In genomic region chr16:94979499-94979898, GRCm38 (mm10) we compare ENCODE assay signal across 22 mouse cellular contexts. TPM values are rescaled to one million over a fixed set of nuclear protein-coding genes. Genes with fewer than 3 reads are reported as not detected.
A peak's percentile ranks its signal among the peaks of the same experiment; 100 is the strongest.
DNase-seq lines count a peak whose midpoint lies in the region; ATAC-seq and TF ChIP-seq lines count a peak whose summit lies in the region.
"Had no signal": no experiment of that assay in that cellular context is flagged by ENCODE, and none has a peak within 500 bp of the region (broad histone marks: within the 10 kb centered on the region; RNA-seq: fewer than 3 reads in every experiment).

No protein-coding gene starts in this region.

- H3K27me3 ChIP-seq in kidney, embryonic 15.5 days = no peaks in the 10 kb centered on the region
- H3K27me3 ChIP-seq: lung, embryonic 15.5 days; stomach, embryonic 15.5 days had no signal

- H3K9ac ChIP-seq in kidney, embryonic 15.5 days = no peak overlapping the region
- H3K9ac ChIP-seq: lung, embryonic 15.5 days; stomach, embryonic 15.5 days had no signal

- no peaks in the 10 kb centered on the region for H3K36me3 ChIP-seq in kidney, embryonic 15.5 days
- H3K36me3 ChIP-seq: G1E; heart, embryonic 10.5 days; lung, embryonic 15.5 days; stomach, embryonic 15.5 days had no signal

- H3K4me2 ChIP-seq in kidney, embryonic 15.5 days = no peak overlapping the region
- H3K4me2 ChIP-seq: lung, embryonic 15.5 days; stomach, embryonic 15.5 days had no signal

- no peak for DNase-seq in layer of hippocampus, adult 2 months (ENCODE audit: low spot score in 2 of 2)
- no peak for DNase-seq in layer of hippocampus, adult 9-11 months
- DNase-seq in cerebellum, postnatal 14 days = peak; percentile 76 to 82
- peak; percentile 91 for DNase-seq in retina, postnatal 1 day
- no peak for DNase-seq in c-Kit-positive CD71-positive TER-119-positive erythroid progenitor cells, embryonic 14.5 days (ENCODE audit: low spot score)
- DNase-seq: adrenal gland, adult 2 months; embryo, embryonic 11 days; gastrocnemius, postnatal 10 days; thymus, postnatal 25 days had no signal

- H3K27ac ChIP-seq in layer of hippocampus, adult 2 months = peak overlapping the region; percentile 39; the same call in 1 of the 2 replicates
- H3K27ac ChIP-seq in kidney, embryonic 15.5 days = no peak overlapping the region
- H3K27ac ChIP-seq: heart, embryonic 10.5 days; lung, embryonic 15.5 days; stomach, embryonic 15.5 days had no signal

- no peaks in the 10 kb centered on the region for H3K9me3 ChIP-seq in kidney, embryonic 15.5 days (replicated peaks)
- H3K9me3 ChIP-seq: heart, embryonic 10.5 days; lung, embryonic 15.5 days; stomach, embryonic 15.5 days had no signal

- no peak for TF ChIP-seq CTCF in layer of hippocampus, adult 2 months (conservative IDR thresholded peaks at IDR 0.05)

- ATAC-seq in kidney, embryonic 15.5 days (replicated peaks; ENCODE audit: low FRiP score) = 0 out of 2 replicates have a peak, but pooled peaks have one; percentile 9
- no peak for ATAC-seq in erythroblast, adult 5-6 weeks (replicated peaks; ENCODE audit: low FRiP score, poor library complexity, severe bottlenecking)
- ATAC-seq in monocyte, adult 5-6 weeks (replicated peaks; ENCODE audit: insufficient number of reproducible peaks, low FRiP score, low TSS enrichment, poor library complexity, severe bottlenecking) = no peak
- ATAC-seq: inflammation-experienced regulatory T-cells, adult 6 months; midbrain, embryonic 16.5 days had no signal

- 54% methylated on average over 9 of the region's 9 CpGs for WGBS in kidney, embryonic 15.5 days

- H3K4me1 ChIP-seq in kidney, embryonic 15.5 days = peaks cover 6% of the 10 kb centered on the region; the same call in 1 of the 2 replicates
- H3K4me1 ChIP-seq: heart, embryonic 10.5 days; lung, embryonic 15.5 days; stomach, embryonic 15.5 days had no signal

- H3K4me3 ChIP-seq in layer of hippocampus, adult 2 months = no peak overlapping the region
- H3K4me3 ChIP-seq in kidney, embryonic 15.5 days (replicated peaks) = no peak overlapping the region
- H3K4me3 ChIP-seq: heart, embryonic 10.5 days; lung, embryonic 15.5 days; stomach, embryonic 15.5 days had no signal

RNA-seq across cellular contexts. Expression of gene Kcnj6, which starts 18.0 kb away (rescaled TPM):
- total RNA-seq in layer of hippocampus, adult 2 months (2021) = 100 to 1,000 TPM; 128 to 133 TPM
- polyA plus RNA-seq in kidney, embryonic 15.5 days (2015; fragmentation: Nextera tagmentation; extraction: Ambion mirVana) = not detected in 2 replicates
- total RNA-seq in erythroblast, adult 5-6 weeks (2015; ENCODE audit: low replicate concordance) = not detected in 2 replicates
- total RNA-seq in erythroblast, adult 5-6 weeks (2017; ENCODE audit: low replicate concordance) = not detected in 2 replicates
- not detected in 3 replicates for total RNA-seq in monocyte, adult 5-6 weeks (2017)
- total RNA-seq: gastrocnemius, postnatal 10 days; heart, postnatal 25 days; liver, adult 2 months; megakaryocyte progenitor cell, adult 5-6 weeks had no signal
- polyA plus RNA-seq: adrenal gland, adult 2 months; G1E; inflammation-experienced regulatory T-cells, adult 6 months; liver, adult 2 months; lung, embryonic 15.5 days; neural tube, embryonic 11.5 days had no signal

Comparison
In these comparisons a context has a peak if more than half of its experiments do, and no peak if none do; other contexts are left out.
1. DNase-seq: peak in cerebellum, postnatal 14 days (2 of 2) and retina, postnatal 1 day (single experiment); none in layer of hippocampus, adult 2 months (0 of 2), layer of hippocampus, adult 9-11 months (single experiment) and c-Kit-positive CD71-positive TER-119-positive erythroid progenitor cells, embryonic 14.5 days (single experiment).
2. RNA of gene Kcnj6, which starts 18.0 kb away (total RNA-seq): 128 to 133 TPM in layer of hippocampus, adult 2 months; not detected in erythroblast, adult 5-6 weeks and not detected in monocyte, adult 5-6 weeks; every median in the first group is over 100 times any median in the second.